Mouse (Mus musculus): ENCODE results near the gene Fgfr2.

DNA sequence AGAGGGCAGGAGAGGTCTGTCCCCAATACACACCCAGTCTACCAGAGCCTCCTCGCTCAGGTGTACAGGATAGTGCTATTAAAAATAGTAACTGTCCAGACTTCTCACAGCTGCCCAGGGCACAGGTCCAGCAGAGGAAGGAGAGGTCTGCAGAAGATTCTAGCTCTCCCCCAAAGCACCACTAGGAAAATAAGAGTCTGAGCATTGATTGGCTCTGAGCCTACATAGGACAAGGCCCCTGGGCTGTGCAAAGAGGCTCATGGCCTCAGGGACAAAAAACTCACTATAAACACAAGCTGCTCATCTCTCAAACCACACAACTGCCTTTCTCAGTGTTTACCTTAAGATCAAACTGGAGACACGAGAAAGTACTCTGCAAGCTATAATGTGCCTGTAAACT lies 679.4 kb downstream of the Fgfr2 start:
- TF ChIP-seq USF1 (IDR thresholded peaks at IDR 0.05; ENCODE audit: low read depth), result no peak
- no peak for TF ChIP-seq SRF (IDR thresholded peaks at IDR 0.05; ENCODE audit: control insufficient read depth, insufficient read length, low read depth)
- TF ChIP-seq MYOD1 (IDR thresholded peaks at IDR 0.05; ENCODE audit: control insufficient read depth in 1 of 3, insufficient read length in 2 of 3, low read depth in 2 of 3), result no peak
- TF ChIP-seq POLR2A (IDR thresholded peaks at IDR 0.05; ENCODE audit: insufficient read length, low read depth), result no peak
- no peak for TF ChIP-seq MAX (IDR thresholded peaks at IDR 0.05; ENCODE audit: low read depth)
